Mouse (Mus musculus) cerebellum, postnatal 25 days (tissue): ENCODE measurements around the gene D630003M21Rik.

Experiments
- DNase-seq, 2 experiments: peaks; one replicate each; pipeline ENCODE4 v3.0.0; 2021; ENCODE audit warnings: mixed read lengths in 2 of 2

The D630003M21Rik gene

GRCm38 (mm10) chr2:158233106-158233505 is 4.1 kb upstream of the D630003M21Rik start:
- DNase-seq: no peak

- no peak for DNase-seq
These were observed 3.4 kb upstream of the D630003M21Rik start for GRCm38 (mm10) chr2:158232414-158232813.

GRCm38 (mm10) chr2:158231071-158231470 is 2.0 kb upstream of the D630003M21Rik start:
- DNase-seq: no peak

- no peak for DNase-seq
These were observed 1.6 kb upstream of the D630003M21Rik start for GRCm38 (mm10) chr2:158230617-158231016.

- no peak for DNase-seq
These were observed 476 bp upstream of the D630003M21Rik start for GRCm38 (mm10) chr2:158229503-158229892.

- no peak for DNase-seq
These were observed 3.7 kb downstream of the D630003M21Rik start for GRCm38 (mm10) chr2:158225301-158225700.

GRCm38 (mm10) chr2:158223497-158223896 is 5.5 kb downstream of the D630003M21Rik start:
- no peak for DNase-seq

- DNase-seq: no peak
These were observed 6.4 kb downstream of the D630003M21Rik start for GRCm38 (mm10) chr2:158222664-158223063.

- no peak for DNase-seq
These were observed 7.5 kb downstream of the D630003M21Rik start for GRCm38 (mm10) chr2:158221446-158222084.

- DNase-seq: no peak
These were observed 9.5 kb downstream of the D630003M21Rik start for GRCm38 (mm10) chr2:158219562-158219961.

- DNase-seq: peak in 1 of 2 experiments; percentile 42
These were observed 12.5 kb downstream of the D630003M21Rik start for GRCm38 (mm10) chr2:158216510-158216909.

- DNase-seq: peak; percentile 82 to 89
These were observed 13.5 kb downstream of the D630003M21Rik start for GRCm38 (mm10) chr2:158215283-158216117.

- DNase-seq: peak in 1 of 2 experiments; percentile 54
These were observed 17.1 kb downstream of the D630003M21Rik start for GRCm38 (mm10) chr2:158211764-158212471.

- DNase-seq: no peak
These were observed 18.1 kb downstream of the D630003M21Rik start for GRCm38 (mm10) chr2:158210958-158211357.

GRCm38 (mm10) chr2:158210503-158210902 is 18.5 kb downstream of the D630003M21Rik start:
- peak; percentile 55 to 79 for DNase-seq

GRCm38 (mm10) chr2:158209776-158210175 is 19.2 kb downstream of the D630003M21Rik start:
- DNase-seq: no peak

- DNase-seq: peak; percentile 90 to 91
These were observed 21.2 kb downstream of the D630003M21Rik start for GRCm38 (mm10) chr2:158207848-158208247.

GRCm38 (mm10) chr2:158204114-158204513 is 24.9 kb downstream of the D630003M21Rik start:
- peak; percentile 92 to 95 for DNase-seq

- no peak for DNase-seq
These were observed 25.3 kb downstream of the D630003M21Rik start for GRCm38 (mm10) chr2:158203686-158204085.

- DNase-seq: no peak
These were observed 29.7 kb downstream of the D630003M21Rik start for GRCm38 (mm10) chr2:158199281-158199680.

- no peak for DNase-seq
These were observed 30.2 kb downstream of the D630003M21Rik start for GRCm38 (mm10) chr2:158198861-158199260.

GRCm38 (mm10) chr2:158197971-158198370 is 31.1 kb downstream of the D630003M21Rik start:
- no peak for DNase-seq

GRCm38 (mm10) chr2:158194945-158195640 is 33.9 kb downstream of the D630003M21Rik start:
- DNase-seq: peak; percentile 46 to 65
